Mouse (Mus musculus) small intestine, adult 2 months (tissue): ENCODE results near the gene Cys1.
"Not testable (repeated sequence)": the region's sequence is repeated elsewhere in the genome, so short reads cannot be mapped to it uniquely, and the experiment has no call there.

Source experiments
- CTCF ChIP-seq: fragments of 200-500 bp; IDR thresholded peaks from 2 replicates; pipeline ENCODE4 v1.5.1; 2012; ENCODE audit warnings: low read depth, mild to moderate bottlenecking, control low read depth, inconsistent platforms, low read length, moderate library complexity, mixed read lengths; ENCODE audit not compliant: insufficient replicate concordance, insufficient read length; ENCODE audit errors: extremely low read depth
- POLR2A ChIP-seq: fragments of 200-500 bp; IDR thresholded peaks from 2 replicates; pipeline ENCODE4 v1.6.1; 2012; ENCODE audit warnings: low read depth, mild to moderate bottlenecking, control low read depth, inconsistent platforms, low read length, moderate library complexity

DNA sequence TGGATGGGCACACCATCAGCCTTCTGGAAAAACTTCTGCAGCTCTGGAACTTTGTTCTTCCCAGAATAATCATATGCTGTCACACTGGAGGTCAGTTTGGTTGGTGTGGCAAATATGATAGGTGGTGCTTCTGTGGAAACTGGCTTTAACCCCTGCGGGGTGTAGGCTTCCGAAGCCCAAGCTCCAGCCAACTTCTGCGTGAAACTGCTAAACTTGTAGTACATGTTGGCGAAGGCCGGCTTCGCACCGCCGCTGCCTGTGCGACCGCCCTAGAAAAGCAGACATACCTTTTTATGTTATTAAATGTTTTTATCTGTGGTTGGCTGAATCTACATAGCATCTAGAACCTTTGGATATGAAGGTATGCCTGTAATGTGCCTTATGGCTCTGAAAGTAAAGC lies 42.8 kb downstream of the Cys1 start:
- not testable (repeated sequence) for TF ChIP-seq CTCF, POLR2A
